Mouse (Mus musculus) erythroblast, embryonic 14.5 days (primary cell): ENCODE results near the gene Hesx1.

Experiments
- GATA1 ChIP-seq: IDR thresholded peaks from 2 replicates; pipeline ENCODE4 v1.6.1; 2012; ENCODE audit warnings: low read length, inconsistent platforms, mixed read lengths
- TAL1 ChIP-seq: IDR thresholded peaks from 3 replicates; pipeline ENCODE4 v1.6.1; 2012; ENCODE audit warnings: low read length, inconsistent platforms, mixed read lengths

GRCm38 (mm10) chr14:26996257-26996656, 2.0 kb downstream of the Hesx1 start:
- TF ChIP-seq GATA1 (no peak), TAL1 (no peak)
